Mouse (Mus musculus) intestine, embryonic 15.5 days (tissue): ENCODE measurements around the gene Il5ra. TPM values are rescaled to one million over a fixed set of nuclear protein-coding genes. Genes with fewer than 3 reads are reported as not detected.
A peak's percentile ranks its signal among the peaks of the same experiment; 100 is the strongest.

ENCODE experiments used
- ATAC-seq: fragments of 200-750 bp; cut with Nextera tagmentation; 2 replicates; pipeline ENCODE4 v1.8.0; 2017; ENCODE audit warnings: moderate TSS enrichment, moderate library complexity
- H3K27ac ChIP-seq: fragments of 300-500 bp; sonication (generic); 2 replicates; pipeline ENCODE4 v1.5.1; 2015; ENCODE audit warnings: mild to moderate bottlenecking, inconsistent platforms
- H3K27me3 ChIP-seq: fragments of 300-500 bp; sonication (generic); replicated peaks from 2 replicates; pipeline ENCODE4 v1.6.1; 2015; ENCODE audit warnings: inconsistent platforms
- H3K36me3 ChIP-seq: fragments of 300-500 bp; sonication (generic); 2 replicates; pipeline ENCODE4 v1.6.1; 2015; ENCODE audit warnings: inconsistent platforms
- H3K4me1 ChIP-seq: fragments of 300-500 bp; sonication (generic); replicated peaks from 2 replicates; pipeline ENCODE4 v1.6.1; 2015; ENCODE audit warnings: inconsistent platforms
- H3K4me2 ChIP-seq: fragments of 300-500 bp; sonication (generic); replicated peaks from 2 replicates; pipeline ENCODE4 v1.6.1; 2015; ENCODE audit warnings: mild to moderate bottlenecking, inconsistent platforms
- H3K4me3 ChIP-seq: fragments of 300-500 bp; sonication (generic); replicated peaks from 2 replicates; pipeline ENCODE4 v1.5.1; 2015; ENCODE audit warnings: inconsistent platforms
- H3K9ac ChIP-seq: fragments of 300-500 bp; sonication (generic); 2 replicates; pipeline ENCODE4 v1.6.1; 2015; ENCODE audit warnings: inconsistent platforms
- H3K9me3 ChIP-seq: fragments of 300-500 bp; sonication (generic); 2 replicates; pipeline ENCODE4 v1.6.1; 2016; ENCODE audit warnings: inconsistent platforms
- WGBS: fragments of 180-500 bp; shearing (Covaris S2); methylation state at CpG from one replicate; pipeline ENCODE4 v1.1.7; 2015; 5-methylcytosine and 5-hydroxymethylcytosine counted together
- polyA plus RNA-seq: library from polyadenylated mRNA; unstranded; fragments of >200 nt; fragmentation: Nextera tagmentation; extraction: Ambion mirVana; gene quantifications from 2 replicates; pipeline ENCODE4 v1.2.1, GENCODE M21; 2015

Gene Il5ra
- polyA plus RNA-seq: not detected in 2 replicates

DNA sequence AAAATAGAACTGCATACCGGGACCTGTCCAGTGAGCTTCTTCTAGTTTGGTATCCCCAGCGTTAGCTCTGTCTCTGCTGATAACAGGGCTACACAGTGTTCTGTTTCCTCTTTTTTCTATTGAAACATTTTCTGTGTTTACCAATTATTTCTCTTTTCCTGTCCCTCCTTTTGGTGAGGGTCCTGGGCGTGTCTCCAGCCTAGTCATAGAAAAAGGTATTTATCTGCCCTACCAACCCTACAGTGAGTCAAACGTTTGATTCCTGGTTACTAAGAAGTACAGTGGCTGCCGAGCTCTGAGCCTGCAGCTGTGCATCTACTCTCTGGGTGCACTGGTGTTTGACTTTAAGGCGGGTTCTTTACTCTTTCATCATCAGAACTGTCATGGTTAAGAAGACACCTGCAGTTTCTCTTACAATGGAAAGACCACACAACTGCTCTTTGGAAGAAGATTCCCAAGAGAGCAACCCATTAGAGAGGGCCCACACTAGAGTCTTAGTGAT, at the start of gene Il5ra:
Gene Il5ra, minus strand, starts transcription at position 151 of the 502 bp plus-strand sequence.
- H3K27ac ChIP-seq: no peak within 1 kb of the TSS
- H3K36me3 ChIP-seq: no peaks in the 10 kb centered on the region
- no peak within 1 kb of the TSS for H3K4me3 ChIP-seq
- WGBS: 67% methylated on average over 6 of the region's 6 CpGs
- ATAC-seq: no peak
- H3K9me3 ChIP-seq: no peaks in the 10 kb centered on the region
- no peak within 1 kb of the TSS for H3K4me2 ChIP-seq
- H3K4me1 ChIP-seq: no peaks in the 10 kb centered on the region
- H3K9ac ChIP-seq: no peak within 1 kb of the TSS
- no peaks in the 10 kb centered on the region for H3K27me3 ChIP-seq

DNA sequence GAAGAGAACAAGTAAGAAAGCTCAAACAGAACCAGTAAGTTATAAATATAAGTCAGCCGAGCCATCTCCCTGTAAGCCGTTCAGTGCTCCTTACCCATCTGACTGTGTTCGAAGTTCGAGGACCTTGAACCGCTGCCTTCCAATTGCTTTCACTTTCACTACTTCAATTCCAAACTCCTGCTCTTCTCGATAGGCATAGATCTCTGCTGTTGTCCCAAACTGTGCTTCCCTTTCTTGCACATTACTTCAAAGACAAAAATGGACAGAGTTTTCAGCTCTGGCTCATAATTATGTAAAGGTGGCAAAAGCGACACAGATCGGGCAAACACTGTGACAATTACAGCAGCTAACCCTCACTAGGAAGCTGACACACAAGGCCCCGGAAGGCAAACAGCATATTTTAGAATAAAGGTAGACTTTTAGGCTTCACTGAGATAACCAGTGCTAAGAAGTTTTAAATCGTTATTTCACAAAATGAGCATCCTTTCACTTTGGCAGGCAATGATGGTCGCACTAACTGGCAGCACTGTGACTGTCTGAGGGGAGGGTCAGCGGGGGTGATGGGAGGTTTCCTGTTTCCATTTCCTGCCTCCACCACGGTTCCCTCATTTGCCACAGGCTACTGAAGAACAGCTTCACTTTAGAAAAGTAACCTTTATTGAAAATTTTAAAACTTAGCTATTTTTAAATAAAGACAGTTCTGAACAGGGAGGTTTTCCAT, 45.4 kb upstream of the Il5ra start:
- Histone ChIP-seq H3K9ac (no peak overlapping the region), H3K36me3 (peaks cover 16% of the 10 kb centered on the region; the same call in 1 of the 2 replicates), H3K4me3 (no peak overlapping the region), H3K9me3 (no peaks in the 10 kb centered on the region), H3K27me3 (no peaks in the 10 kb centered on the region), H3K4me2 (no peak overlapping the region), H3K4me1 (peaks cover 10% of the 10 kb centered on the region), H3K27ac (no peak overlapping the region)
- ATAC-seq: no peak
- WGBS: 85% methylated on average over 13 of the region's 13 CpGs

DNA sequence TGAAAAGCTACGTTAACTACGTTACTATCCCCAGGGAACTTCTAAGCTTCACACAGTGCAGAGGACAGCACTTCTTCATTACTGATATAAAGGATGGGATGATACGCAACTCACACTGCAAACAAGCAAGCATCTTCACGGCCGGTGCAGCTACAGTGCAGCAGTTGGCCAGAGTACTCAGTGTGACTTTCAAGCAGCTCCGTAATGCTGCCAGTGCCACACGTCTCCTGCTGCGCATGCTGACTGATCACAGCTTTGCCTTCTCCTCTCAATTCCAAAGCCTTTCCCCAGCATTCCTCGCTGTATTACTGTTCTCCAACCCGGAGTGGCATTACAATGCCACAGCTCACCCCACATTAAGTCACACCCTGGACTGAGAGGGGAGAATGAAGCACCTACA, 44.8 kb upstream of the Il5ra start:
- no peak for ATAC-seq
- no peak overlapping the region for H3K4me2 ChIP-seq
- H3K36me3 ChIP-seq: peaks cover 16% of the 10 kb centered on the region; the same call in 1 of the 2 replicates
- no peak overlapping the region for H3K27ac ChIP-seq
- peaks cover 4% of the 10 kb centered on the region; the same call in 1 of the 2 replicates for H3K4me1 ChIP-seq
- no peak overlapping the region for H3K9ac ChIP-seq
- H3K27me3 ChIP-seq: no peaks in the 10 kb centered on the region
- H3K9me3 ChIP-seq: no peaks in the 10 kb centered on the region
- 94% methylated on average over 10 of the region's 10 CpGs for WGBS
- H3K4me3 ChIP-seq: no peak overlapping the region

DNA sequence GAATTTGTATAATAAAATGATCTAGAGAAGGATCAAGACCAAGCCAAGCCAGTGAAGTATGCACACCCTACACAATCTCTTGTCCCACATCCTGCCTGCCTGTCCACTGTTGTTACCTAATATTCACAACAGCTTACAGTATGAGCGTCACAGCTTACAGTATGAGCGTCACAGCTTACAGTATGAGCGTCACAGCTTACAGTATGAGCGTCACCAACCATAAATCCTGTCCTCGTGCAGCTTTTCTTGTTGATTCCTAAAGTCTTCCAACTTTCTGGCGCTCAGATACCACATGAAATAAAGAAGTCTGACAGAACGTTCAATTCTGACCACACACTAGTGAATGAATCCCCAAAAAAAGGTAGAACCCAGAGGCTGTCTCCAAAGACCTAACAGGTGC, 44.3 kb upstream of the Il5ra start:
- H3K36me3 ChIP-seq: peaks cover 16% of the 10 kb centered on the region; the same call in 1 of the 2 replicates
- ATAC-seq: no peak
- no peaks in the 10 kb centered on the region for H3K27me3 ChIP-seq
- no peak overlapping the region for H3K27ac ChIP-seq
- no peaks in the 10 kb centered on the region for H3K9me3 ChIP-seq
- no peaks in the 10 kb centered on the region for H3K4me1 ChIP-seq
- H3K9ac ChIP-seq: no peak overlapping the region
- no peak overlapping the region for H3K4me2 ChIP-seq
- no peak overlapping the region for H3K4me3 ChIP-seq
- WGBS: 91% methylated on average over 7 of the region's 7 CpGs

DNA sequence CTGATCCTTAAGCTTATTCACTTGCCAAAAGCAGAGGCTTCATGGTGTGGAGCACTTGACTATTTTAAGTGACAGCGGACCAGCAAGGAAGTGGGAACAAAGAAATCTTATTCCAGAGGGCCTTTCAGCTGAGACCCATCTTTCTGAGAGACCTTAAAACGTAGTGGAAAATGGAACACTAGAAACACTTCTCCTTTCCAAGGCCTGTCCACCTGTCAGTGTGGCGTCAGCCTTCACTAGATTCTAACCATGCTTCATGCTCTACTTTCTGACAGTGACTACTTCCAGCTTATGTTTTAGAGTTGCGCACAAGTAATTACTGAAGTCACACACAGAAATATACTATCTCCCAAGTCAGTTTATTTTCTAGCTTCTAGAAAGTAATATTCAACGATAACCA, 43.6 kb upstream of the Il5ra start:
- 93% methylated on average over 5 of the region's 5 CpGs for WGBS
- Histone ChIP-seq H3K4me1 (no peaks in the 10 kb centered on the region), H3K9ac (no peak overlapping the region), H3K27ac (no peak overlapping the region), H3K27me3 (no peaks in the 10 kb centered on the region), H3K36me3 (peaks cover 16% of the 10 kb centered on the region; the same call in 1 of the 2 replicates), H3K4me2 (no peak overlapping the region), H3K9me3 (no peaks in the 10 kb centered on the region), H3K4me3 (no peak overlapping the region)
- no peak for ATAC-seq

DNA sequence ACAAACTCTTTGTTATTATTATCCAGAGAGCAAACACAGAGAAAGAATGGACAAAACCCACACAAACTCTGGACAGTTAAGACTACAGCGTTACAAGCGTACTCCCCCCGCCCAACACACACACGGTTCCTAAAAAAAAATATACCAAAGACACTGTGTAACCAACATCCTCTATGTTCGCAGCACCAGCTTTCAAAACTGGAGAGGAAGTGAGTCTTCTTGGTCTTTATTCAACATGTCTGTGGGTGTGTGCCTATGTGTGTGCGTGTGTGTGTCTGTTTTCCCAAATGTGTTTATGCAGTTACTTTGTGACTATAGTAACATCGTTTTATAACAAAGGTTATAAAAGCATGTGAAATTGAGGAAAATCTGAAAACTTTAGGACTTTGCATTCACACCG, 42.6 kb upstream of the Il5ra start:
- H3K9ac ChIP-seq: no peak overlapping the region
- ATAC-seq: no peak
- no peak overlapping the region for H3K4me2 ChIP-seq
- H3K27me3 ChIP-seq: no peaks in the 10 kb centered on the region
- H3K36me3 ChIP-seq: peaks cover 16% of the 10 kb centered on the region; the same call in 1 of the 2 replicates
- no peak overlapping the region for H3K4me3 ChIP-seq
- WGBS: 93% methylated on average over 8 of the region's 8 CpGs
- no peaks in the 10 kb centered on the region for H3K9me3 ChIP-seq
- H3K4me1 ChIP-seq: no peaks in the 10 kb centered on the region
- no peak overlapping the region for H3K27ac ChIP-seq

DNA sequence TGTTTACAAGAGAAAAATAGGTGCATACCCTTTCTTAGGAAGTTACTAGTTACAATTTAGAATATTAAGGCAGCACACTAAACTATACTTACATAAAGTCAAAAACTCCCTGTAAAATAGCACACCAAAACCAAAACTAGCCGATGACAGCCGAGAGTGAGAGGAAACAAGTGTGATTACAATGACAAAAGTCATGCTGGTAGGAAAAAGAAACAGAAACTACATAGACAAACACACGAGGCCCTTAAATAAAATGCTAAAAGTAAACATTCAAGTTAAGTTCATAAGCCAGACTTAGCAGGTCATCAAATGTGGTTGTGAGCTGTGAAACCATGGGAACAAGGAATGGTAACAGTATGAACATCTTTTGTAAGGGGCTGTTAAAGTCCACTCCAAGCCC, 38.3 kb upstream of the Il5ra start:
- H3K27me3 ChIP-seq: no peaks in the 10 kb centered on the region
- no peak for ATAC-seq
- 0 out of 2 replicates have a peak, but pooled peaks cover 2% of the 10 kb centered on the region for H3K36me3 ChIP-seq
- no peak overlapping the region for H3K4me2 ChIP-seq
- no peaks in the 10 kb centered on the region for H3K4me1 ChIP-seq
- no peak overlapping the region for H3K27ac ChIP-seq
- no peaks in the 10 kb centered on the region for H3K9me3 ChIP-seq
- H3K4me3 ChIP-seq: no peak overlapping the region
- no peak overlapping the region for H3K9ac ChIP-seq
- WGBS: 87% methylated on average over 3 of the region's 3 CpGs

DNA sequence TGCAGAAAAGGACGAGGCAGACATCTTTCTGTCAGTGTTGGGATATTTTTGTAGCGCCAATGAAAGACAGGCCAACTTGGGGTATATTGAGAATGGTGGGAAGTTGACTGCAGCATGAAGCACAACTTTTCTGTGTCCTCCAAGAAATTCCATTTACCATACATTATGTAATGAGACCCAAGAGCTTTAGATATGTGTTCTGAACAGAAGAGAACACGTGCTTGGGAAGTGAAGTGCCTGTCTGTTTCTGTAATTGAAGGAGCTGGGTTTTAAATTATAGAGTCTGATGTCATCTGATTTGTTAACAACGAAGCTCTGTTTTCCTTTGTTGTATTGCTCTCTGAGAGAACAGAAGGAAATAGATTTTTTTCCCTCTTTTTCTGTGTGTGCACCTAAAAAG, 21.2 kb upstream of the Il5ra start:
- WGBS: 51% methylated on average over 4 of the region's 4 CpGs
- ATAC-seq: no peak
- Histone ChIP-seq H3K27ac (no peak overlapping the region), H3K9me3 (no peaks in the 10 kb centered on the region), H3K36me3 (no peaks in the 10 kb centered on the region), H3K9ac (peak overlapping the region; percentile 69), H3K4me2 (peak overlapping the region; percentile 86), H3K27me3 (no peaks in the 10 kb centered on the region), H3K4me3 (peak overlapping the region; percentile 73), H3K4me1 (peaks cover 5% of the 10 kb centered on the region; the same call in 1 of the 2 replicates)

DNA sequence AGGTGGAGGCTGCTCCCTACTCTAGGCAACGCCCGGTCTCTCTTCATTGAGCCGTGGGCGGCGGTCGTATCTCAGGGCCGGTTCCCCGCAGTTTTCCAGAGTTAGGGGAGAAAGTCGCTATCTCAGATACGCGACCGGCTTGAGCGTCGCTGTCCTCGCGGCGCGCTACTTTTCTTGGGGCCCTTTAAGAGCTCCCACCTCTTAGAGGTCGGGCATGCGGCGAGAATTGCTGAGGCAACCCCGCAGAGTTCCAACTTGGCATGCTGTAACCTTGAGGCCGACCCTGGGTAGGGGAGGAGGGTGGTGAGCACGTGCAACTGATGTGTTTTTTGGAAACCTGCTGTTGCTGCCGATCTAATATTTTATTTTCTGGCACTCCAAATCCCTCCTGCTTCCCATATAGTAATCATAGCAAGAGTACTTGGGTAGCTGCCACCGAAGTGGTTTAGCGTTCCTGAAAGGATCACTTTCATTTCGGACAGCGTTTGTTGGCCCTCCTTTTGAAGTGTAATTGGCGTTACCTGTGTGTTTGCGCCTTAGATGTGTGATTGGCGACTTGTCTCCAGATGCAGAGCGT, 20.5 kb upstream of the Il5ra start:
- Histone ChIP-seq H3K4me2 (peak overlapping the region; percentile 86), H3K9me3 (no peaks in the 10 kb centered on the region), H3K4me1 (peaks cover 5% of the 10 kb centered on the region; the same call in 1 of the 2 replicates), H3K27me3 (no peaks in the 10 kb centered on the region), H3K27ac (peak overlapping the region; percentile 48; the same call in 1 of the 2 replicates), H3K4me3 (peak overlapping the region; percentile 73), H3K36me3 (no peaks in the 10 kb centered on the region), H3K9ac (peak overlapping the region; percentile 69)
- WGBS: 2% methylated on average over 33 of the region's 33 CpGs
- peak; percentile 82 for ATAC-seq

DNA sequence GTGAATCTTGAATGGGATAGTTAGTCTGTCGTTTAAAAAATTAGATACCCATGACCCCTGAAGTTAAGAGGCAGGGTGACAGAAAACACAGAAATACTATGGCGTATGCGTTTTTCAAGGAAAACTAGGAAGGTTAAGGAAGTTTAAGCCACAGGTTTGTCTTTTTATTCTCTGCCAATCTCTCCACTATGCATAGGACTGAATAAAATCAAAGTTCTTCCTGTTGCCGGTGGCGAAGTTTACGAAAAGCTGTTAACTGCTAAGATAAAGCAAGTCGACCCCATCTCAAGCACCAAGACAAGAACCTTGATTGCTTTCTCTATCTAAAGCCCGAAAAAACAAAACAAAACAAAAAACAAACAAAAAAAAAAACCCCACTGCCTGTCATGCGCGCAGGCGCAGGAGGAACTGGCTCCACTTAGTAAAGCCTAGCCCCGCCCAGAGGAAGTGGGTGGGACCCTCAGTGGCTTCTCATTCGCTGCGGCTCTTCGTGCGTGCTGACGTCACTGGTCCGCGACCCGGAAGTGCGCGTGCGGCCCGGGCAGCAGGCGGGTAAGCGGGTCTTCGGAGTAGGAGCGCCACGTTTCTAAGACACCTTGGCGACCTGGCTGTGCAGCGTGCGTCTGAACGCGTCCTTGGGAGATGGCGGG, 19.9 kb upstream of the Il5ra start, which contains the start of gene Trnt1:
Gene Trnt1, plus strand, starts transcription at position 481 of the 650 bp plus-strand sequence.
- WGBS: 9% methylated on average over 35 of the region's 35 CpGs
- peak within 1 kb of the TSS; percentile 73 for H3K4me3 ChIP-seq
- peaks cover 5% of the 10 kb centered on the region; the same call in 1 of the 2 replicates for H3K4me1 ChIP-seq
- no peaks in the 10 kb centered on the region for H3K36me3 ChIP-seq
- peak within 1 kb of the TSS; percentile 69 for H3K9ac ChIP-seq
- peak within 1 kb of the TSS; percentile 86 for H3K4me2 ChIP-seq
- peak; percentile 100 for ATAC-seq
- no peaks in the 10 kb centered on the region for H3K27me3 ChIP-seq
- H3K27ac ChIP-seq: peak within 1 kb of the TSS; percentile 48; the same call in 1 of the 2 replicates
- no peaks in the 10 kb centered on the region for H3K9me3 ChIP-seq

DNA sequence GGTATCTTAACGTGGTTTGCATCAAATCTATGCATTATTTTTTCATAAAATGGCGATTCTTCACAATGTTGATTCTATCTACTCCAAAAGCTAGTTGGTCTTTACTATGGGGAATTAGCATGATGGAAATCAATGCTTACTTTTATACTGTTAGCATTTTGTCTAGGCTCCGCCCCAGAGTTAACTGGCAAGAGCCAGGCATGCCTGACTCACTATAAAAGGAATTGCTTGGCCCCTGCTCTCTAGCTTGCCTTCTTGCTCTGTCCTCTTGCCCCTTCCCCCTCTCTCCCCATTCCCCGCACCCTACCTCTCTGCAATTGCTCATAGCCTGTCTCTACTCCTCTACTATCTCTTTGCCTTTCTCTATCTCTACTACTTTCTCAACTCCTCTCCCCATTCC, 17.9 kb upstream of the Il5ra start:
- ATAC-seq: no peak
- no peak overlapping the region for H3K4me3 ChIP-seq
- 70% methylated on average over 4 of the region's 4 CpGs for WGBS
- peaks cover 5% of the 10 kb centered on the region; the same call in 1 of the 2 replicates for H3K4me1 ChIP-seq
- H3K9ac ChIP-seq: no peak overlapping the region
- no peak overlapping the region for H3K4me2 ChIP-seq
- no peak overlapping the region for H3K27ac ChIP-seq
- no peaks in the 10 kb centered on the region for H3K36me3 ChIP-seq
- no peaks in the 10 kb centered on the region for H3K9me3 ChIP-seq
- H3K27me3 ChIP-seq: no peaks in the 10 kb centered on the region

DNA sequence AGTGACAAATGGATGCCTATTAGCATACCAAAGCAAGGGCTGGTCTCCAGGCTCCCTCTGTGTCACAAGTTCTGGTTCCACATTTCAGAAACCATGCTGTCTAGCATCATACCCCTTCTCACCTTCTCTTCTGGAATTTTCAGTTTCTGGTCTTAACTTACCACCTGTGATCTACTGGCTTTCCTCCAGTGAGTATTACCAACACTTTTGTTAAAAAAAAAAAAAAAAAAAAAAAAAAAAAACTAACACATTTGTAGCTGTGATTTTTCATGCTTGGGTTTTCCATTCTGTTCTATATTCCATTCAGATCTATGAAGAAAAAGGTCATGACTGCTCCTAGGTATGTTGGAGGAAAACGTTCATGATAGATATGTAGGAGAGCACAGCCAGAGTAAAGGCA, 17.1 kb upstream of the Il5ra start:
- no peaks in the 10 kb centered on the region for H3K9me3 ChIP-seq
- no peaks in the 10 kb centered on the region for H3K36me3 ChIP-seq
- no peak overlapping the region for H3K9ac ChIP-seq
- no peak overlapping the region for H3K4me2 ChIP-seq
- H3K27me3 ChIP-seq: no peaks in the 10 kb centered on the region
- H3K27ac ChIP-seq: no peak overlapping the region
- 76% methylated on average over 1 of the region's 1 CpGs for WGBS
- ATAC-seq: no peak
- H3K4me1 ChIP-seq: peaks cover 5% of the 10 kb centered on the region; the same call in 1 of the 2 replicates
- H3K4me3 ChIP-seq: no peak overlapping the region
